Mouse (Mus musculus): ENCODE results near the gene Prim2. TPM values are rescaled to one million over a fixed set of nuclear protein-coding genes. Genes with fewer than 3 reads are reported as not detected.

Prim2 gene
- polyA plus RNA-seq, 1 experiment from 2014 or later = 16.1 TPM

DNA sequence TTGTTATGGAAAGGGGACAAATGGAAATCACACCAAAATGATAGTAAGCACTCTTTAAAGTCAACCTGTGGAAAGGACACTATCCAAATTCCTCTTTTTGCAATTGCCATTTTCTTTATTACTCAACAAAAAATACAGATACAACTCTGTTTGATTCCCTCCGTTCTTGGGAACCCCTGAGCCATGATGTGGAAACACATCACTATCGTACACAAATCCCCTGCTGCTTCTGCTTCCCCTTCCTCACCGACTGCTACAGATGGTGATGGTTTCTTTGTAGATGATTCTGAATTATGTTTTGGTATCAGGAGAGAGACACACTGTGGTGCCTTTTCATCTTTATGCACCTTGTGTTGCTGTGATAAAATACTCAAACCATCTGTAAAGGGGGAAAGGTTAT is 210.6 kb downstream of the Prim2 start:
- Histone ChIP-seq H3K27me3 (ENCODE audit: insufficient read depth, low read length) (no peaks in the 10 kb centered on the region), H3K4me3 (replicated peaks; ENCODE audit: low read depth, low read length) (no peak overlapping the region), H3K27ac (no peak overlapping the region), H3K9ac (ENCODE audit: low read depth, low read length) (no peak overlapping the region), H3K4me1 (replicated peaks; ENCODE audit: insufficient read depth, low read length) (no peaks in the 10 kb centered on the region), H3K4me2 (ENCODE audit: low read length) (no peak overlapping the region), H3K36me3 (ENCODE audit: insufficient read depth, low read length) (no peaks in the 10 kb centered on the region), H3K9me3 (replicated peaks; ENCODE audit: low read length) (no peaks in the 10 kb centered on the region)
- WGBS = 92% methylated on average over 3 of the region's 3 CpGs
- DNase-seq (ENCODE audit: low spot score) (no peak), ATAC-seq (replicated peaks; ENCODE audit: low FRiP score, low read depth) (no peak)
- TF ChIP-seq CTCF (IDR thresholded peaks at IDR 0.05; ENCODE audit: low read depth) = no peak

- Histone ChIP-seq H3K4me3 (replicated peaks; ENCODE audit: low read depth, low read length) (no peak overlapping the region), H3K4me2 (ENCODE audit: low read length) (no peak overlapping the region), H3K9ac (ENCODE audit: low read depth, low read length) (no peak overlapping the region), H3K9me3 (replicated peaks; ENCODE audit: low read length) (no peaks in the 10 kb centered on the region), H3K4me1 (replicated peaks; ENCODE audit: insufficient read depth, low read length) (no peaks in the 10 kb centered on the region), H3K27ac (no peak overlapping the region), H3K27me3 (ENCODE audit: insufficient read depth, low read length) (no peaks in the 10 kb centered on the region), H3K36me3 (ENCODE audit: insufficient read depth, low read length) (no peaks in the 10 kb centered on the region)
- DNase-seq (ENCODE audit: low spot score) (no peak), ATAC-seq (replicated peaks; ENCODE audit: low FRiP score, low read depth) (no peak)
- no peak for TF ChIP-seq CTCF (IDR thresholded peaks at IDR 0.05; ENCODE audit: low read depth)
- 91% methylated on average over 6 of the region's 6 CpGs for WGBS
Observed at GRCm38 (mm10) chr1:33454251-33454650, 215.3 kb downstream of the Prim2 start.

DNA sequence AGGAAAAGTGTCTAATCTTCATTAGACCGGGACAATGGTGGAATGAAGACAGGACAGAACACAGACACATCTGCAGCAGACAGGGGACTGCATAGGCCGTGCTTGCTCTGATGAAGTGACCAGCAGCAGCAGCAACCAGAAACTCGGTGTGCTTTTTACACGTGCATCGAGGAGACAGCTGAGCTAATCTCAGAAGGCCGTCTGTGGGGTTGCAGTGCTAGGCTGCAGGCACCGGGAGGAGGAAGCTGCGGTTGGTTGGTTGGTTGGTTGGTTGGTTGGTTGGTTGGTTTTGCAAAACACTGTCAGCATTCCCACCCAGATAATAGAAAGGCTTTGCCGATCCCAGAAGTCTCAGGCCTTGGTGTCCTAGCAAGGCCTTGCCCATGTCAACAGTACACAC is 216.3 kb downstream of the Prim2 start:
- Histone ChIP-seq H3K4me2 (ENCODE audit: low read length) (no peak overlapping the region), H3K9me3 (replicated peaks; ENCODE audit: low read length) (no peaks in the 10 kb centered on the region), H3K36me3 (ENCODE audit: insufficient read depth, low read length) (no peaks in the 10 kb centered on the region), H3K9ac (ENCODE audit: low read depth, low read length) (no peak overlapping the region), H3K27ac (no peak overlapping the region), H3K27me3 (ENCODE audit: insufficient read depth, low read length) (no peaks in the 10 kb centered on the region), H3K4me3 (replicated peaks; ENCODE audit: low read depth, low read length) (no peak overlapping the region), H3K4me1 (replicated peaks; ENCODE audit: insufficient read depth, low read length) (no peaks in the 10 kb centered on the region)
- WGBS = 86% methylated on average over 9 of the region's 9 CpGs
- TF ChIP-seq CTCF (IDR thresholded peaks at IDR 0.05; ENCODE audit: low read depth) = no peak
- no peak for ATAC-seq (replicated peaks; ENCODE audit: low FRiP score, low read depth)
- DNase-seq (ENCODE audit: low spot score) = no peak

- DNase-seq (ENCODE audit: low spot score) = no peak
- 76% methylated on average over 4 of the region's 4 CpGs for WGBS
- H3K4me1 ChIP-seq (replicated peaks; ENCODE audit: insufficient read depth, low read length) = no peaks in the 10 kb centered on the region
- no peak for ATAC-seq (replicated peaks; ENCODE audit: low FRiP score, low read depth)
- H3K27me3 ChIP-seq (ENCODE audit: insufficient read depth, low read length) = no peaks in the 10 kb centered on the region
- no peak overlapping the region for H3K27ac ChIP-seq
- no peaks in the 10 kb centered on the region for H3K9me3 ChIP-seq (replicated peaks; ENCODE audit: low read length)
- no peak overlapping the region for H3K4me2 ChIP-seq (ENCODE audit: low read length)
- H3K9ac ChIP-seq (ENCODE audit: low read depth, low read length) = no peak overlapping the region
- H3K4me3 ChIP-seq (replicated peaks; ENCODE audit: low read depth, low read length) = no peak overlapping the region
- no peak for TF ChIP-seq CTCF (IDR thresholded peaks at IDR 0.05; ENCODE audit: low read depth)
- no peaks in the 10 kb centered on the region for H3K36me3 ChIP-seq (ENCODE audit: insufficient read depth, low read length)
Observed at GRCm38 (mm10) chr1:33447179-33447578, 222.4 kb downstream of the Prim2 start.

- 89% methylated on average over 2 of the region's 2 CpGs for WGBS
- no peak for TF ChIP-seq CTCF (IDR thresholded peaks at IDR 0.05; ENCODE audit: low read depth)
- Histone ChIP-seq H3K27me3 (ENCODE audit: insufficient read depth, low read length) (no peaks in the 10 kb centered on the region), H3K9me3 (replicated peaks; ENCODE audit: low read length) (no peaks in the 10 kb centered on the region), H3K27ac (no peak overlapping the region), H3K4me1 (replicated peaks; ENCODE audit: insufficient read depth, low read length) (no peaks in the 10 kb centered on the region), H3K36me3 (ENCODE audit: insufficient read depth, low read length) (no peaks in the 10 kb centered on the region), H3K4me3 (replicated peaks; ENCODE audit: low read depth, low read length) (no peak overlapping the region), H3K4me2 (ENCODE audit: low read length) (no peak overlapping the region), H3K9ac (ENCODE audit: low read depth, low read length) (no peak overlapping the region)
- DNase-seq (ENCODE audit: low spot score) (no peak), ATAC-seq (replicated peaks; ENCODE audit: low FRiP score, low read depth) (no peak)
Observed at GRCm38 (mm10) chr1:33436167-33436566, 233.4 kb downstream of the Prim2 start.

Other genes starting within 250 kb of the Prim2 start
- gene Rab23, start 50.1 kb upstream of the Prim2 start, polyA plus RNA-seq (2015; fragmentation: Nextera tagmentation; extraction: Ambion mirVana) = 17.9 and 18.4 TPM in 2 replicates
- gene Bag2, start 88.0 kb upstream of the Prim2 start, polyA plus RNA-seq (2015; fragmentation: Nextera tagmentation; extraction: Ambion mirVana) = 76.9 and 81.0 TPM in 2 replicates
- gene Zfp451, start 144.8 kb upstream of the Prim2 start, polyA plus RNA-seq (2015; fragmentation: Nextera tagmentation; extraction: Ambion mirVana) = 15.5 and 16.2 TPM in 2 replicates
- 0.32 and 0.33 TPM in 2 replicates for gene Bend6, start 238.0 kb upstream of the Prim2 start, polyA plus RNA-seq (2015; fragmentation: Nextera tagmentation; extraction: Ambion mirVana)
- gene Dst, start 238.4 kb upstream of the Prim2 start, polyA plus RNA-seq (2015; fragmentation: Nextera tagmentation; extraction: Ambion mirVana) = 22.4 and 24.0 TPM in 2 replicates

Measured in kidney, postnatal 0 days (tissue).